Mouse (Mus musculus): ENCODE measurements around the gene Polr3h. TPM values are rescaled to one million over a fixed set of nuclear protein-coding genes. Genes with fewer than 3 reads are reported as not detected.

Gene Polr3h
- polyA plus RNA-seq, 1 experiment from 2014 or later, result 76.8 TPM

DNA sequence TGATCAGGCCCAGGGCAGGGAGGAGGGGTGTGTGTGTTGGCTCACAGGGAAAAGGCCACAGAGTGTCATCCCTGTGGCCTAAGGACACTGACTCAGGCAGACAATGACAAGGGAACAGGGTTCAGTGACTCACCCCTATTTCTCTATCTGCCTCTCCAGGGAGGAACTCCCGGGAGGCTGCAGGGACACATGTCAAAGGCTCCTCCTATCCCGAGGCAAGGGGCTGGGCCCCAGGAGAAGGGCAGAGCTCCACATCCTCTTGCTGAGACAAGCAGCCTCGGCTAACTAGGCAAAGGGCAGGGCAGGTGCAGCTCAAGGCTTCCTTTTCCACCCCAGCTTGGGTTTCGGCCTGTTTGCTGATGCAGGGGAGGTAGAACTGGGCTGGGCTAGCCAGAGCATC is 80.3 kb downstream of the Polr3h start:
- no peak overlapping the region for H3K27ac ChIP-seq
- H3K27me3 ChIP-seq, result no peaks in the 10 kb centered on the region
- H3K9me3 ChIP-seq, result no peaks in the 10 kb centered on the region
- no peak overlapping the region for H3K4me2 ChIP-seq
- H3K36me3 ChIP-seq, result peaks cover 30% of the 10 kb centered on the region
- 39% methylated on average over 4 of the region's 4 CpGs for WGBS
- H3K4me1 ChIP-seq (replicated peaks), result no peaks in the 10 kb centered on the region
- H3K4me3 ChIP-seq, result no peak overlapping the region
- no peak for ATAC-seq (ENCODE audit: low FRiP score)
- H3K9ac ChIP-seq, result no peak overlapping the region

DNA sequence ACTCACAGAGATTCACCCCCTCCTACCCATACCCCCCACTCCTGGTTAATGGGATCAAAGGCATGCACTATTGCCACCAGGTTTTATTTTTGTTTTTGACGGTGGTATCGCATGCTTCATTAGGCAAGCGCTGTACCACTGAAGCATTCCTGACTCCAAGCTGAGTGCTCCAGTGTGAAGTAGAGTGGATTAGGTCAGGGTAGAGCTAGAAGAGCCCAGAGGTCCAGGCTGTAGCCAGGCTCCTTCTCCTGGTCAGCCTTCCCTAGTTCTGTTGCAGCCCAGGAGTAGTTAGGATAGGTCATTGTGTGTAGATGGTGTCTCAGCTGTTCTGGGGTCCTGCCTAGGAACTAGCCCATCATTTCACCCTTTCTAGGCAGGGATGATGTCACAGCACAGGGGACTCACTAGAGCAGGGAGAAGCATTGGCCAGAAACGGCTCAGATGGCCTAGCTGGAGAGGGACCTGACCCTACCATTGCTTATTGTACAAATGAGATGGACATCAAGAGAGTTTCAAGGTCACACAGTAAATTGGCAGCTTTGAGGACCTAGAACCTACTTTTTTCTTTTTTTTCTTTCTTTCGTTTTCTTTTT is 80.9 kb downstream of the Polr3h start:
- Histone ChIP-seq H3K4me3 (no peak overlapping the region), H3K36me3 (peaks cover 24% of the 10 kb centered on the region), H3K9ac (no peak overlapping the region), H3K4me1 (replicated peaks) (no peaks in the 10 kb centered on the region), H3K9me3 (no peaks in the 10 kb centered on the region), H3K4me2 (no peak overlapping the region), H3K27me3 (no peaks in the 10 kb centered on the region), H3K27ac (no peak overlapping the region)
- no peak for ATAC-seq (ENCODE audit: low FRiP score)
- 75% methylated on average over 5 of the region's 5 CpGs for WGBS

DNA sequence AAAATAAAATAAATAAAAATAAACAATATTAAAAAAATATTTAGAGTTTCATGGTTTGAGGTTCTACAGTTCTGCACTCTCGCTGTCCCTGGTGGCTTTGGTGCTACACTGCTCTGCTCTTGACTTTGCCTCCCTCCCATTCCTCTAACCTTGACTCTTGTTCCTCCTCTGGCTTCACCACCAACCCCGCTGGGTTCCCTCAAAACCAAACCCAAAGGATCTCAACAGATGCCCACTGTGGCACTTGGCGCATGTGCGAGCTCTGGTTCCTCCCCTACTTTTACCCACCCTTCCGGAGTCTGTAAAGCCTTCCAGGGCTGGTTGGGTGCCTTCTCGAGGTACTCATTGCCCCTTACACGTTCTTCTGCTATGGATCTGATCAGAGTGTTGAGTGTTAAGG is 83.8 kb downstream of the Polr3h start:
- Histone ChIP-seq H3K9ac (no peak overlapping the region), H3K4me2 (no peak overlapping the region), H3K27me3 (0 out of 2 replicates have a peak, but pooled peaks cover 8% of the 10 kb centered on the region), H3K27ac (no peak overlapping the region), H3K4me3 (no peak overlapping the region), H3K9me3 (no peaks in the 10 kb centered on the region), H3K36me3 (peaks cover 5% of the 10 kb centered on the region; the same call in 1 of the 2 replicates), H3K4me1 (replicated peaks) (peaks cover 8% of the 10 kb centered on the region; the same call in 1 of the 2 replicates)
- ATAC-seq (ENCODE audit: low FRiP score), result no peak
- WGBS, result 87% methylated on average over 7 of the region's 7 CpGs

DNA sequence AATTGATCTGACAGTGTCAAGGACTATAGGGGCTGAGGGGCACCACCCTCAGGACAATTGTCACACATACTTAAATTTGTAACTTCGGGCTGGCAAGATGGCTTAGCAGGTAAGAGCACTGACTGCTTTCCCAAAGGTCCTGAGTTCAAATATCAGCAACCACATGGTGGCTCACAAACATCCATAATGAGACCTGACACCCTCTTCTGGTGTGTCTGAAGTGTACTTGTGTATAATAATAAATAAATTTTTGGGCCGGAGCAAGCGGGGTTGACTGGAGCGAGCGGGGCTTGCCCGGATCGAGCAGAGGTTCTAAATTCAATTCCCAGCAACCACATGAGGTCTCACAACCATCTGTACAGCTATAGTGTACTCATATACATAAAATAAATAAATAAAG is 85.7 kb downstream of the Polr3h start:
- no peak overlapping the region for H3K4me2 ChIP-seq
- 93% methylated on average over 7 of the region's 7 CpGs for WGBS
- peaks cover 19% of the 10 kb centered on the region for H3K4me1 ChIP-seq (replicated peaks)
- no peaks in the 10 kb centered on the region for H3K36me3 ChIP-seq
- H3K9me3 ChIP-seq, result no peaks in the 10 kb centered on the region
- no peak overlapping the region for H3K9ac ChIP-seq
- no peak overlapping the region for H3K4me3 ChIP-seq
- no peak for ATAC-seq (ENCODE audit: low FRiP score)
- H3K27ac ChIP-seq, result no peak overlapping the region
- H3K27me3 ChIP-seq, result peaks cover 25% of the 10 kb centered on the region; the same call in 1 of the 2 replicates

DNA sequence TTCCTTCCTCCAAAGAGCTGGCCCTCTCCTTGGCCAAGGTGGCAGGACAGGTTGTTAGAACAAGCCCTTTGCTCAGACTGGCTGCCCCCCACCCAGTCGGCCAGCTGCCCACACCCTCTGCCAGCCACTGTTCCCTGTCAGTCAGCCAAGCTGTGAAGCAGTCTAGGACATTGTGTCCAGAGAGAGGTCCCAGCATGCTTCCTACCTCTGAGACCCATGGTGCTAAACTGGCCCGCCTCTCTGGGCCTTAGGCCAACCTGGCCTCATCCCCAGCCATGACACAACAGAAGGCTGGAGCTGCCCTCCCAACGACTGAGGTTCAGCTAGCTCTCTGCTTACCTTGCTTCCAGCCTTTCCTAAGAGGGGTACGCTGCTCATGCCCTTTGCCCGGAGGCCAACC is 86.4 kb downstream of the Polr3h start:
- WGBS, result 74% methylated on average over 5 of the region's 5 CpGs
- Histone ChIP-seq H3K9me3 (no peaks in the 10 kb centered on the region), H3K4me3 (no peak overlapping the region), H3K4me2 (no peak overlapping the region), H3K9ac (no peak overlapping the region), H3K27me3 (peaks cover 30% of the 10 kb centered on the region; the same call in 1 of the 2 replicates), H3K4me1 (replicated peaks) (peaks cover 20% of the 10 kb centered on the region), H3K27ac (no peak overlapping the region), H3K36me3 (no peaks in the 10 kb centered on the region)
- ATAC-seq (ENCODE audit: low FRiP score), result peak; percentile 72; the same call in 1 of the 2 replicates

DNA sequence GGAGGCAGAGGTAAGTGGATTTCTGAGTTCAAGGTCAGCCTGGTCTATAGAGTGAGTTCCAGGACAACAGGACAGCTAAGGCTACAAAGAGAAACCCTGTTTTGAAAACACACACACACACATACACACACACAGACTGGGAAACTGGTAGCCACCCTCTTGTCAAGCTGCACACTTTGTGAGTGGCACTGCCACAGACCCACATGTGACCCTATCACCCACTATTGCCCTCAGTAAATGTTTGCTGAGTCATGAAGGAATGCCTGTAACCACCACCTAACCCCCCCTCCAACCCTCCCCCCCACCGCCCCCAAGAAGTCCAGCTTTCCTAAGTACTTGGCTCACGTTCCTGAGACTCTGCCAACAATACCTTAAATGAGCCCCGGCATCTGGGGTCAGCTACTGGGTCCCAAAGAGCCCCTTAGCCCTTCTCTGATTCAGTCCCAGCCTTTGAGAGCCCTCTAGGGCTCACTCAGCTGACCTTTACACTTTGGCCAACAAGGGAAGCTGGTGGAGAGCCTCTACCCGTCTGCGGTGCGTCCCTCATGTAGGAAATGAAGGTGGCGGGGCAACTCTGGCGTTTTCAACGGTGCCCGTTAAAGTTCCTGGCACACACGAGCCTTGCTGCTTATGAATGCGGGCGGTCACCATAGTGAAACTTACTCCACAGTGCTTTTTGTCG is 87.3 kb downstream of the Polr3h start:
- Histone ChIP-seq H3K27me3 (peaks cover 35% of the 10 kb centered on the region; the same call in 1 of the 2 replicates), H3K36me3 (no peaks in the 10 kb centered on the region), H3K9me3 (no peaks in the 10 kb centered on the region), H3K4me3 (no peak overlapping the region), H3K27ac (no peak overlapping the region), H3K4me1 (replicated peaks) (peaks cover 26% of the 10 kb centered on the region), H3K4me2 (no peak overlapping the region), H3K9ac (no peak overlapping the region)
- 72% methylated on average over 14 of the region's 14 CpGs for WGBS
- no peak for ATAC-seq (ENCODE audit: low FRiP score)

Other genes starting within 250 kb of the Polr3h start
- 13.5 and 14.2 TPM in 2 replicates for gene Chadl, start 229.0 kb downstream of the Polr3h start, polyA plus RNA-seq (2015; fragmentation: Nextera tagmentation; extraction: Ambion mirVana)
- 42.6 and 46.8 TPM in 2 replicates for gene Zc3h7b, start 181.2 kb downstream of the Polr3h start, polyA plus RNA-seq (2015; fragmentation: Nextera tagmentation; extraction: Ambion mirVana)
- gene Rangap1, start 180.7 kb downstream of the Polr3h start, polyA plus RNA-seq (2015; fragmentation: Nextera tagmentation; extraction: Ambion mirVana), result 129 and 140 TPM in 2 replicates
- 22.3 and 22.4 TPM in 2 replicates for gene Tef, start 123.8 kb downstream of the Polr3h start, polyA plus RNA-seq (2015; fragmentation: Nextera tagmentation; extraction: Ambion mirVana)
- gene Tob2, start 67.4 kb downstream of the Polr3h start, polyA plus RNA-seq (2015; fragmentation: Nextera tagmentation; extraction: Ambion mirVana), result 15.6 and 15.7 TPM in 2 replicates
- 123 and 125 TPM in 2 replicates for gene Phf5a, start 54.3 kb downstream of the Polr3h start, polyA plus RNA-seq (2015; fragmentation: Nextera tagmentation; extraction: Ambion mirVana)
- 237 and 248 TPM in 2 replicates for gene Aco2, start 53.9 kb downstream of the Polr3h start, polyA plus RNA-seq (2015; fragmentation: Nextera tagmentation; extraction: Ambion mirVana)
- 130 and 137 TPM in 2 replicates for gene Csdc2, start 10.5 kb upstream of the Polr3h start, polyA plus RNA-seq (2015; fragmentation: Nextera tagmentation; extraction: Ambion mirVana)
- gene Pmm1, start 34.7 kb upstream of the Polr3h start, polyA plus RNA-seq (2015; fragmentation: Nextera tagmentation; extraction: Ambion mirVana), result 62.9 and 65.3 TPM in 2 replicates
- gene 1700029P11Rik, start 54.3 kb upstream of the Polr3h start, polyA plus RNA-seq (2015; fragmentation: Nextera tagmentation; extraction: Ambion mirVana), result not detected in 2 replicates
- gene Xrcc6, start 61.6 kb upstream of the Polr3h start, polyA plus RNA-seq (2015; fragmentation: Nextera tagmentation; extraction: Ambion mirVana), result 43.4 and 44.9 TPM in 2 replicates
- gene Desi1, start 107.6 kb upstream of the Polr3h start, polyA plus RNA-seq (2015; fragmentation: Nextera tagmentation; extraction: Ambion mirVana), result 42.2 and 45.1 TPM in 2 replicates
- gene Snu13, start 121.4 kb upstream of the Polr3h start, polyA plus RNA-seq (2015; fragmentation: Nextera tagmentation; extraction: Ambion mirVana), result 225 and 241 TPM in 2 replicates
- not detected in 2 replicates for gene 4930407I10Rik, start 132.9 kb upstream of the Polr3h start, polyA plus RNA-seq (2015; fragmentation: Nextera tagmentation; extraction: Ambion mirVana)
- 0.05 TPM in 1 of 2 replicates, not detected in the other for gene Mei1, start 143.8 kb upstream of the Polr3h start, polyA plus RNA-seq (2015; fragmentation: Nextera tagmentation; extraction: Ambion mirVana)
- gene Ccdc134, start 201.7 kb upstream of the Polr3h start, polyA plus RNA-seq (2015; fragmentation: Nextera tagmentation; extraction: Ambion mirVana), result 13.0 and 14.8 TPM in 2 replicates
- gene Srebf2, start 220.9 kb upstream of the Polr3h start, polyA plus RNA-seq (2015; fragmentation: Nextera tagmentation; extraction: Ambion mirVana), result 179 and 193 TPM in 2 replicates